Mouse (Mus musculus) heart, postnatal 0 days (tissue): ENCODE measurements around the gene Fcho2. TPM values are rescaled to one million over a fixed set of nuclear protein-coding genes. Genes with fewer than 3 reads are reported as not detected.
A peak's percentile ranks its signal among the peaks of the same experiment; 100 is the strongest.

ENCODE experiments used
- ATAC-seq: fragments of 200-750 bp; cut with Nextera tagmentation; 2 replicates; pipeline ENCODE4 v1.8.0; 2017; ENCODE audit warnings: low read depth, moderate number of reproducible peaks, moderate library complexity; ENCODE audit not compliant: insufficient read depth
- DNase-seq: peaks from one replicate; pipeline ENCODE4 v3.0.0-alpha.2; 2016; ENCODE audit warnings: low spot score
- H3K27ac ChIP-seq: fragments of 300-500 bp; sonication (generic); 2 replicates; pipeline ENCODE4 v1.5.1; 2014; ENCODE audit warnings: low read depth, mild to moderate bottlenecking
- H3K27me3 ChIP-seq: fragments of 300-500 bp; sonication (generic); 2 replicates; pipeline ENCODE4 v1.6.1; 2014; ENCODE audit warnings: low read length, mixed read lengths; ENCODE audit not compliant: control insufficient read depth, insufficient read depth
- H3K36me3 ChIP-seq: fragments of 300-500 bp; sonication (generic); replicated peaks from 2 replicates; pipeline ENCODE4 v1.6.1; 2014; ENCODE audit warnings: low read length, mixed read lengths; ENCODE audit not compliant: control insufficient read depth, insufficient read depth
- H3K4me1 ChIP-seq: fragments of 300-500 bp; sonication (generic); 2 replicates; pipeline ENCODE4 v1.6.1; 2014; ENCODE audit warnings: antibody characterized with exemption; ENCODE audit not compliant: control insufficient read depth, insufficient read depth
- H3K4me2 ChIP-seq: fragments of 300-500 bp; sonication (generic); 2 replicates; pipeline ENCODE4 v1.6.1; 2014; ENCODE audit warnings: low read depth, mild to moderate bottlenecking, low read length, moderate library complexity
- H3K4me3 ChIP-seq: fragments of 300-500 bp; sonication (generic); 2 replicates; pipeline ENCODE4 v1.5.1; 2014; ENCODE audit warnings: low read depth, low read length
- H3K9ac ChIP-seq: fragments of 300-500 bp; sonication (generic); replicated peaks from 2 replicates; pipeline ENCODE4 v1.6.1; 2014; ENCODE audit warnings: low read depth, low read length, mixed read lengths
- H3K9me3 ChIP-seq: fragments of 300-500 bp; sonication (generic); replicated peaks from 2 replicates; pipeline ENCODE4 v1.6.1; 2016; ENCODE audit warnings: low read length; ENCODE audit not compliant: control insufficient read depth
- CTCF ChIP-seq: IDR thresholded peaks from 2 replicates; pipeline ENCODE4 v1.5.1; 2016; ENCODE audit warnings: antibody characterized with exemption, control low read depth, low read depth
- EP300 ChIP-seq: IDR thresholded peaks from 2 replicates; pipeline ENCODE4 v1.6.1; 2016; ENCODE audit warnings: antibody characterized with exemption, low read depth
- WGBS: fragments of 180-500 bp; shearing (Covaris S2); extraction: QIAGEN DNeasy Blood & Tissue Kit; methylation state at CpG from one replicate; pipeline ENCODE4 v1.1.7; 2014; 5-methylcytosine and 5-hydroxymethylcytosine counted together
- polyA plus RNA-seq: library from polyadenylated mRNA; unstranded; fragments of >200 nt; fragmentation: Nextera tagmentation; extraction: Ambion mirVana; gene quantifications from 2 replicates; pipeline ENCODE4 v1.2.1, GENCODE M21; 2015
- total RNA-seq: library from RNA; depleted of rRNA; stranded (reverse); fragments of >200 nt; gene quantifications from 2 replicates; pipeline ENCODE4 v1.2.3, GENCODE M21; 2014; ENCODE audit warnings: low replicate concordance

The Fcho2 gene
- total and polyA plus RNA-seq, 2 experiments from 2014 or later, result 18.5 to 20.6 TPM

DNA sequence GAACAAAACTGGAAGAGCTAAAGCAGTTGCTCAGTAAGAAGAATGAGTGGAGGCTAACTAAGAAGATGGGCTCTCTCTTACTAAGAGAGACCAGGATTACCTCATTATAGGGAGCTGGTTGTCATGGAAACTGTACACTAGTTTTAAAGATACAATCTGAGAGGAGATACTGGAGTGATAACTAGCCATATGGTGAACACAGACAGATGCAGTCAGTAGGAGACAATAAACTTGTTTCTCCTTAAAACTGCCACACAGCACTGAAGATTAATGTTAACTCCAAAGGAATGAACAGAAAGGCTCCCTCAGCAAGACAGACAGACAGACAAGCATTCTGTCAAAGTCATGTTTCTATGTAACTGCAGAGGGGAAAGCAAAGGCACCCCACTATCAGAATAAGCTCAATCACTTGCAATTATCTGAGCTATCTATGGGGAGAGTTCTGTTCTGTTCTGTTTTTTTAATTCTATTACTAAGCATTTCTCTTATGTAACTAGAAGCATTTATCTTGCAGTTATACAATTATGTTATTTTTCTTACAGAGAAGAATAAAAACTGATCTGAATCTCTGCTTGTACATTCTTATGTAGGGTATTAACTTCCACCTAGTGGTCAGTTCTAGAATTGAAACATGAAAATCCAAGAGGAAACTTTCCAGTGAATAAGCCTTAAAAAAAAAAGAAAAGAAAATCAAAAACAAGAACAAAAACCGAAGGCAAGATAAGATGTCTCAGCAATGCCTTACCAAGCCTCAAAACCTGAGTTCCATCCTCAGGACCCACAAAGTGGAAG is 85.8 kb downstream of the Fcho2 start:
- 39% methylated on average over 1 of the region's 1 CpGs for WGBS
- Histone ChIP-seq H3K4me3 (no peak overlapping the region), H3K27ac (no peak overlapping the region), H3K27me3 (no peaks in the 10 kb centered on the region), H3K9me3 (no peaks in the 10 kb centered on the region), H3K9ac (no peak overlapping the region), H3K36me3 (peaks cover 59% of the 10 kb centered on the region), H3K4me1 (no peaks in the 10 kb centered on the region), H3K4me2 (no peak overlapping the region)
- ATAC-seq (no peak), DNase-seq (no peak)
- TF ChIP-seq EP300, result no peak
- no peak; the same call in 1 of the 2 replicates for TF ChIP-seq CTCF

DNA sequence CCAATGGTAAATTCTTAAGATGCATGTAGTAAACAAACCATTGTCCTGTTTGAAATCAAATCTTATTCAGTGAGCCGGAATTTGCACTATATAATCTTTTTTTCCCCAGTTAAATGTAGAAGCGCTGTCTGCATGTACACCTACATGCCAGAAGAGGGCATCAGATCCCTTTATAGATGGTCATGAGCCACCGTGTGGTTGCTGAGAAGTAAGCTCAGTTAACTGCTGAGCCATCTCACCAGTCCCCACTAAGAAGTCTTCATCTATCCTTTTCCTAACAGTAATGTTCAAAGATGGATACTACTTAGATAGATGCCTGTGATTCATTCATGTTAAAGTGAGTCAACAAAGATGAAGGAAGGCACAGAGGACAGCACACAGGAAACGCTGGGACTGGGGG is 88.8 kb downstream of the Fcho2 start:
- Histone ChIP-seq H3K27ac (no peak overlapping the region), H3K4me2 (no peak overlapping the region), H3K27me3 (no peaks in the 10 kb centered on the region), H3K36me3 (peaks cover 47% of the 10 kb centered on the region), H3K4me3 (no peak overlapping the region), H3K4me1 (no peaks in the 10 kb centered on the region), H3K9ac (no peak overlapping the region), H3K9me3 (no peaks in the 10 kb centered on the region)
- TF ChIP-seq CTCF (peak; percentile 72), EP300 (no peak)
- DNase-seq (peak; percentile 58), ATAC-seq (0 out of 2 replicates have a peak, but pooled peaks have one; percentile 47)
- WGBS, result 63% methylated on average over 4 of the region's 4 CpGs

- Histone ChIP-seq H3K9me3 (no peaks in the 10 kb centered on the region), H3K27ac (no peak overlapping the region), H3K9ac (no peak overlapping the region), H3K4me3 (no peak overlapping the region), H3K4me1 (no peaks in the 10 kb centered on the region), H3K4me2 (no peak overlapping the region), H3K27me3 (no peaks in the 10 kb centered on the region), H3K36me3 (peaks cover 37% of the 10 kb centered on the region)
- no peak for ATAC-seq
- 81% methylated on average over 1 of the region's 1 CpGs for WGBS
- no peak for DNase-seq
- TF ChIP-seq EP300 (no peak), CTCF (no peak)
These were observed 91.8 kb downstream of the Fcho2 start for GRCm38 (mm10) chr13:98723430-98723829.

DNA sequence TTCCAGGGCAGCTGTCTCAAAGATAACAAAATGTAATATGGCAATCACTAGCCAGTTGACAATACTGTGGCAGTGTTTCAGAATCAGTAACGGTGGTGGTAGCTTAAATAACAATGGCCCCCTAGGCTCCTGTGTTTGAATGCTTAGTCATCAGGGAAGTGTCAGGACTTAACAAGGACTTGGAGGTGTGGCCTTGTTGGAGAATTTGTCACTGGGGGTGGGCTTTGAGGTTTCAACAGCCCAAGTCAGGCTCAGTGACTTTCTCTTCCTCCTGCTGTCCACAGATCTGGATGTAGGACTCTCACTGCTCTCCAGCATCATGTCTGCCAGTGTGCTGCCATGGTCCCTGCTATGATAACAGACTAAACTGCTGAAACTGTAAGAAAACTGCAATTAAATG is 93.0 kb downstream of the Fcho2 start:
- H3K4me3 ChIP-seq, result no peak overlapping the region
- WGBS, result 39% methylated on average over 1 of the region's 1 CpGs
- H3K27ac ChIP-seq, result no peak overlapping the region
- H3K36me3 ChIP-seq, result peaks cover 35% of the 10 kb centered on the region
- H3K27me3 ChIP-seq, result no peaks in the 10 kb centered on the region
- DNase-seq (no peak), ATAC-seq (no peak)
- no peak overlapping the region for H3K9ac ChIP-seq
- no peaks in the 10 kb centered on the region for H3K4me1 ChIP-seq
- no peak overlapping the region for H3K4me2 ChIP-seq
- no peaks in the 10 kb centered on the region for H3K9me3 ChIP-seq
- TF ChIP-seq CTCF, result no peak
- no peak for TF ChIP-seq EP300

- H3K4me2 ChIP-seq, result no peak overlapping the region
- 88% methylated on average over 8 of the region's 8 CpGs for WGBS
- TF ChIP-seq EP300 (no peak), CTCF (no peak)
- DNase-seq (no peak), ATAC-seq (no peak)
- H3K4me1 ChIP-seq, result no peaks in the 10 kb centered on the region
- 0 out of 2 replicates have a peak, but pooled peaks cover 3% of the 10 kb centered on the region for H3K36me3 ChIP-seq
- no peak overlapping the region for H3K9ac ChIP-seq
- H3K4me3 ChIP-seq, result no peak overlapping the region
- no peak overlapping the region for H3K27ac ChIP-seq
- no peaks in the 10 kb centered on the region for H3K27me3 ChIP-seq
- H3K9me3 ChIP-seq, result no peaks in the 10 kb centered on the region
These were observed 99.1 kb downstream of the Fcho2 start for GRCm38 (mm10) chr13:98716176-98716575.

GRCm38 (mm10) chr13:98715443-98715990 is 99.7 kb downstream of the Fcho2 start:
- Histone ChIP-seq H3K27me3 (no peaks in the 10 kb centered on the region), H3K36me3 (no peaks in the 10 kb centered on the region), H3K4me3 (no peak overlapping the region), H3K4me2 (no peak overlapping the region), H3K9me3 (no peaks in the 10 kb centered on the region), H3K27ac (no peak overlapping the region), H3K9ac (no peak overlapping the region), H3K4me1 (no peaks in the 10 kb centered on the region)
- DNase-seq, result no peak
- no peak for ATAC-seq
- 81% methylated on average over 6 of the region's 6 CpGs for WGBS
- no peak for TF ChIP-seq EP300
- no peak for TF ChIP-seq CTCF
